In the genomic region with DNA sequence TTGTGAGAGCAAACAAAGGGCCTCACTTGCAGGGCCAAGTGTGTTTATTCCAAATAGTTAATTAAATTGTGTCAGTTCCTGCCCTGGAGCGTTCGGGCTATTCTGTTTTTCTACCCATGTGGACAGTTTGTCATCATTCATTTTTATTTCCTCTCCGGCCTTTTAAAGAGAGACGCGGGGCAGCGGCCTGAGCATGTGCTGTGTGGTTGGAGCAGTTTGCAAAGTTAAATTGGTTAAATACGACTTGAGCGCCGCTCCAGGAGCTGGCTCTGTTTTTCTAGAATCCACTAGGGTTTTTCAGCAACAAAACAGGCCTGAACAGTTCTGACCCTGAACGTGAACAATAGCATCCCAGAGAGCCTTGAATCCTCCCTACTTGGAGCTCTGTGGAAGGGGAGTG, we compare ENCODE assay signal across 11 mouse cellular contexts.
DNase-seq lines count a peak whose midpoint lies in the region; ATAC-seq lines count a peak whose summit lies in the region.
"Had no signal": no experiment of that assay in that cellular context is flagged by ENCODE, and none has a peak within 500 bp of the region (broad histone marks: within the 10 kb centered on the region; RNA-seq: fewer than 3 reads in every experiment).

No protein-coding gene starts in this region.

- H3K4me2 ChIP-seq in intestine, embryonic 16.5 days (ENCODE audit: low read depth, low read length) = no peak overlapping the region
- H3K4me2 ChIP-seq in intestine, embryonic 15.5 days (replicated peaks) = no peak overlapping the region
- H3K4me2 ChIP-seq in embryonic facial prominence, embryonic 14.5 days (ENCODE audit: low read depth, low read length) = no peak overlapping the region

- WGBS in intestine, embryonic 16.5 days = 32% methylated on average over 10 of the region's 10 CpGs
- WGBS in intestine, embryonic 15.5 days = 26% methylated on average over 10 of the region's 10 CpGs
- 32% methylated on average over 10 of the region's 10 CpGs for WGBS in embryonic facial prominence, embryonic 14.5 days
- WGBS in limb, embryonic 10.5 days = 13% methylated on average over 10 of the region's 10 CpGs

- DNase-seq in adrenal gland, postnatal 36 days = peak; percentile 37 to 45
- DNase-seq in embryonic facial prominence, embryonic 14.5 days (ENCODE audit: low spot score) = peak; percentile 48
- DNase-seq in limb, embryonic 10.5 days (ENCODE audit: low spot score) = peak; percentile 57
- DNase-seq in thymus, postnatal 0 days (ENCODE audit: low spot score) = no peak
- no peak for DNase-seq in spleen, postnatal 4 days (ENCODE audit: low spot score in 2 of 2)
- DNase-seq: cerebellum, postnatal 14 days; liver; thymus, postnatal 4 days had no signal

- no peaks in the 10 kb centered on the region for H3K9me3 ChIP-seq in intestine, embryonic 16.5 days (ENCODE audit: control insufficient read depth, low read length)
- H3K9me3 ChIP-seq in intestine, embryonic 15.5 days = no peaks in the 10 kb centered on the region
- no peaks in the 10 kb centered on the region for H3K9me3 ChIP-seq in embryonic facial prominence, embryonic 14.5 days (ENCODE audit: control insufficient read depth, low read length)
- no peaks in the 10 kb centered on the region for H3K9me3 ChIP-seq in limb, embryonic 10.5 days (replicated peaks)

- H3K4me3 ChIP-seq in intestine, embryonic 16.5 days (ENCODE audit: low read length) = no peak overlapping the region
- H3K4me3 ChIP-seq in intestine, embryonic 15.5 days (replicated peaks) = no peak overlapping the region
- no peak overlapping the region for H3K4me3 ChIP-seq in embryonic facial prominence, embryonic 14.5 days (ENCODE audit: low read depth, low read length)
- H3K4me3 ChIP-seq in limb, embryonic 10.5 days = no peak overlapping the region

- 0 out of 2 replicates have a peak overlapping the region, but pooled peaks have one; percentile 19 for H3K27ac ChIP-seq in intestine, embryonic 16.5 days (ENCODE audit: low read length)
- no peak overlapping the region for H3K27ac ChIP-seq in intestine, embryonic 15.5 days
- no peak overlapping the region for H3K27ac ChIP-seq in embryonic facial prominence, embryonic 14.5 days (replicated peaks; ENCODE audit: low read depth, low read length)
- H3K27ac ChIP-seq in limb, embryonic 10.5 days = peak overlapping the region; percentile 77

- H3K4me1 ChIP-seq in intestine, embryonic 16.5 days (ENCODE audit: control insufficient read depth, insufficient read depth, low read length) = peaks cover 8% of the 10 kb centered on the region
- H3K4me1 ChIP-seq in intestine, embryonic 15.5 days (replicated peaks) = peaks cover 12% of the 10 kb centered on the region
- peaks cover 18% of the 10 kb centered on the region for H3K4me1 ChIP-seq in embryonic facial prominence, embryonic 14.5 days (ENCODE audit: control insufficient read depth, insufficient read depth, low read length)
- H3K4me1 ChIP-seq in limb, embryonic 10.5 days = peaks cover 99% of the 10 kb centered on the region

- no peak for ATAC-seq in intestine, embryonic 16.5 days
- no peak for ATAC-seq in intestine, embryonic 15.5 days
- ATAC-seq in embryonic facial prominence, embryonic 14.5 days (ENCODE audit: low read depth) = no peak

- no peaks in the 10 kb centered on the region for H3K36me3 ChIP-seq in intestine, embryonic 16.5 days (ENCODE audit: control insufficient read depth, insufficient read depth, low read length)
- H3K36me3 ChIP-seq in intestine, embryonic 15.5 days = no peaks in the 10 kb centered on the region
- no peaks in the 10 kb centered on the region for H3K36me3 ChIP-seq in embryonic facial prominence, embryonic 14.5 days (ENCODE audit: control insufficient read depth, insufficient read depth, low read length)
- no peaks in the 10 kb centered on the region for H3K36me3 ChIP-seq in limb, embryonic 10.5 days

- no peak overlapping the region for H3K9ac ChIP-seq in intestine, embryonic 16.5 days (ENCODE audit: low read depth, low read length)
- no peak overlapping the region for H3K9ac ChIP-seq in intestine, embryonic 15.5 days
- no peak overlapping the region for H3K9ac ChIP-seq in embryonic facial prominence, embryonic 14.5 days (ENCODE audit: low read depth, low read length)

- H3K27me3 ChIP-seq in intestine, embryonic 16.5 days (replicated peaks; ENCODE audit: control insufficient read depth, insufficient read depth, low read length) = no peaks in the 10 kb centered on the region
- no peaks in the 10 kb centered on the region for H3K27me3 ChIP-seq in intestine, embryonic 15.5 days (replicated peaks)
- no peaks in the 10 kb centered on the region for H3K27me3 ChIP-seq in embryonic facial prominence, embryonic 14.5 days (replicated peaks; ENCODE audit: control insufficient read depth, insufficient read depth, low read length)
- H3K27me3 ChIP-seq in limb, embryonic 10.5 days (ENCODE audit: low read depth, poor library complexity, severe bottlenecking) = no peaks in the 10 kb centered on the region
- H3K27me3 ChIP-seq: CH12.LX had no signal

Comparison
In these comparisons a context has a peak if more than half of its experiments do, and no peak if none do; other contexts are left out.
1. H3K27ac ChIP-seq: peak in intestine, embryonic 16.5 days (single experiment) and limb, embryonic 10.5 days (single experiment); none in intestine, embryonic 15.5 days (single experiment) and embryonic facial prominence, embryonic 14.5 days (single experiment).
2. DNase-seq: peak in adrenal gland, postnatal 36 days (2 of 2), embryonic facial prominence, embryonic 14.5 days (single experiment) and limb, embryonic 10.5 days (single experiment); none in thymus, postnatal 0 days (single experiment) and spleen, postnatal 4 days (0 of 2).